Mouse (Mus musculus) megakaryocyte, embryonic 14.5 days (primary cell): Measurements from ENCODE around the gene Wdr37.

Experiments
- FLI1 ChIP-seq: IDR thresholded peaks from 2 replicates; pipeline ENCODE4 v1.6.1; 2012; ENCODE audit warnings: low read length, inconsistent platforms, mixed read lengths
- GATA1 ChIP-seq: IDR thresholded peaks from 3 replicates; pipeline ENCODE4 v1.6.1; 2012; ENCODE audit warnings: mixed read lengths, low read length, inconsistent platforms, borderline replicate concordance

DNA sequence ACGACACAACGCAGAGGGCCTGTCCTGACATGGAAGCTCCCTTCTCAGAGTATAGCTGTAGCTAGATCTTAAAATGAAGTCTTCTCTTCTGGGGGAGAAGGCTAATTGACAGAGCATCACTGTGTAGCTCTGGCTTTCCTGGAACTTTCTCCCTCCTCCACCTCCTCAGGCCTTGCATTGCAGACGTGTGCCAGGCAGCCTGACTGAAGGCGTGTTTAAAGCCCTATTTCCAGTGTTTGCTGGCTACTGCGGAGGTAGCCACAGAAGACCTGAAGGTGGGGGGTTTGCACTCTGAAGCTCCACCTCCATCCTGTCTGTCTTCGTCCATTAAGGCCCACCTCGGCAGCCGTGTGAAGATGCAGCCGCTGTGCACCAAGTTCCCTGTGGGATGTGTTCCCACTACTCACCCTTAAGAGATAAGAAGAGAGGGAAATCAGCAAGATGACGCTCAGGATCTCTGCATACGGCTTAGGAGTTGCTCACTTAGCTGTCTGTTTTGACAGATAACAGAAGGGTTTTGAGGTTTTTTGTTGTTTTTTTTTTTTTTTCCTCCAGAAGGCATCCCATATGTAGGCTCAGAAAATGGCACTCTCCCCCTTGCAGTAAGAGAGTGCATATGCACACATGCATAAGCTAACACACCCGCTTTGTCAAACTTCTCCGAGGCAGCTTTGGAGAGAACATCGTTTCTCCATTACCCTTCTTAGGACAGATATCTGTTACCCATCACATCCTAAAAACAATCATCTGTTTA lies 87.2 kb downstream of the Wdr37 start:
- no peak for TF ChIP-seq GATA1
- no peak for TF ChIP-seq FLI1
